Mouse (Mus musculus) heart, postnatal 10 days (tissue): ENCODE measurements around the gene Myof. TPM values are rescaled to one million over a fixed set of nuclear protein-coding genes. Genes with fewer than 3 reads are reported as not detected.

ENCODE experiments used
- DNase-seq, 2 experiments: peaks; one replicate each; pipeline ENCODE4 v3.0.0; 2021
- intact Hi-C: fragments of 180-260 bp; cut with DNase I; formaldehyde crosslinking; loops from one replicate; pipeline ENCODE4 v1.15.1; 2025
- total RNA-seq, 2 experiments: library from RNA; stranded (reverse); gene quantifications; 2 replicates each; pipeline ENCODE4 v1.2.3; 2021

The Myof gene
- total RNA-seq, 2 experiments from 2014 or later, result 14.9 to 15.7 TPM

DNA sequence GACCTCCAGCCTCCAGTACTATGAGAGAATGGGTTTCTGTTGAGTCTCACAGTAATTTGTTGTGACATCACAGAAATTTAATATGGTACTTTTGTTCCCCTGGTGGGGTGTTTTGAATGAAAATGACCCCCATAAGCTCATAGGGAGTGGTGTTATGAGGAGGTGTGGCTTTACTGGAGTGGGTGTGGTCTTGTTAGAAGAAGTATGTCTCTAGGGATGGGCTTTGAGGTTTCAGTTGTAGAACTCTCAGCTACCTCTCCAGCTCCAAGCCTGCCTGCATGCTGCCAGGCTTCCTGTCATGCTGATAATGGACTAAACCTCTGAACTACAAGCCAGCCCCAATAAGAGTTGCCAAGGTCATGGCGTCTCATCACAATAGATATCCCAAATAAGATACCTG, 6.3 kb upstream of the Myof start:
- intact Hi-C loops, result loop anchor here (10.0 kb wide), 1 partner anchor 345 kb away; no protein-coding TSS in a partner anchor
- no peak for DNase-seq

DNA sequence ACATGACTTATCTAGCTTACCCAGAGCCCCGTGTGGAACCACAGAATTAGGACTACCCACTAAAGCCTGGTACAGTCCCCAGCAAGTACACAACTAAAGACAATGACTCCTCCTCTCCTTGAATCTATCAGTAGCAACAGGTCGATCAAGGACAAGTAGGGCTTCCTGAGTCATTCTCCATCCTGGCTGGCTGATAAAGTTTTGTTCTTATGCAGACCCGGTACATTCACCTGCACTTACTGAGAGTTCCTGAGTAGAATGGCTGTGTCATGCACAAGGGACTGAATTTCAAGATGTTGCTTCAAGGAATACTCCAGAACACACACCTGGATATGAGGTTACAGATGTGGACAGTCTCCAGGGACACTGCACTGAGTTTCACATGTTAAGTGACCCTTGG, 1.8 kb upstream of the Myof start:
- intact Hi-C loops, result loop anchor here (10.0 kb wide), 1 partner anchor 340 kb away; no protein-coding TSS in a partner anchor
- no peak for DNase-seq

GRCm38 (mm10) chr19:38042261-38042722, 1.1 kb downstream of the Myof start:
- DNase-seq, result peak in 1 of 2 experiments; percentile 35
- intact Hi-C loops, result loop anchor here (5.0 to 10.0 kb wide), 2 partner anchors 40 to 337 kb away; no protein-coding TSS in a partner anchor

DNA sequence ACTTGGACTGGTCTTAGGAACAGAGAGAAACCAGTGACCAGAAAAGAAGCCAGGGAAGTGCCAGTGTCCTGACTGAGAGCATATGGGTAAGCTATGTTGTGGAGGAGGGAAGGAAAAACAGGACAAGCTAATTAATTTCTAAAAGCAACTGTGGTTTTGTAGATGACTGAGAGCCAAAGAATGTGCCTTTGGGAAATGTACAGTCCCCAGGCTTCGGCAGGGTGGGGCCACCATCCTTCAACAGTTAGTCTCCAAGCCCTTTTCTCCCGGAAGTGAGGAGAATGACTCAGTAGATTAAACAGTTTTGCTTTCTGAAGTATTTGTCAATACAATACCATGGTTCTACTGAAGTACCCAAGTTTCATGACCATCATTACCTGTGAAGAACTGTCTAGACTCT, 5.1 kb downstream of the Myof start:
- intact Hi-C loops, result no loop called here

GRCm38 (mm10) chr19:38035766-38036165, 7.6 kb downstream of the Myof start:
- DNase-seq, result no peak
- intact Hi-C loops, result no loop called here

More for the DNA sequence above, 5.1 kb downstream of the Myof start:
- DNase-seq, result peak in 1 of 2 experiments; percentile 36

GRCm38 (mm10) chr19:38034696-38035095, 8.7 kb downstream of the Myof start:
- intact Hi-C loops, result no loop called here
- no peak for DNase-seq

GRCm38 (mm10) chr19:38033735-38034057, 9.7 kb downstream of the Myof start:
- intact Hi-C loops, result no loop called here
- no peak for DNase-seq

GRCm38 (mm10) chr19:38032993-38033734, 10.2 kb downstream of the Myof start:
- DNase-seq, result no peak
- intact Hi-C loops, result no loop called here

DNA sequence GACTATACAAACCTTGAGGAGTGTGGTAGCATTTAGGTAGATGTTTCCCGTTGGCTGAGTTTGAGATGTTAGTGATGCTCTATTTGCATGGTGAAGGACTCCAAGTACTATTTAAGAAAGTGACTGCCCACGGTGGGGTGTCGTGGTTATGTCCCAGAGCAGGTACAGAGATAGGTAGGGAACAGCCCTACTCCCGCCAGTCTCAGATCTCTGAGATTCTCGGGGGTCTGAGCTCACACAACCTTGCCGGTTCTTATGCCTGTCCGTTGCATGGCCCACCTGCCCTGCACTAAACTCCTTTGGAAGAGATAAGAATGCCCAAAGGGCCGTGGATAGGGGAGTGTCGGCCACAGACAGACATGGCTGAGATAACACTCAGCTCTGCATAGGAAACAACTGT, 12.2 kb downstream of the Myof start:
- DNase-seq, result no peak
- intact Hi-C loops, result no loop called here

GRCm38 (mm10) chr19:38030673-38031137, 12.7 kb downstream of the Myof start:
- intact Hi-C loops, result no loop called here
- DNase-seq, result peak; percentile 62 to 64

DNA sequence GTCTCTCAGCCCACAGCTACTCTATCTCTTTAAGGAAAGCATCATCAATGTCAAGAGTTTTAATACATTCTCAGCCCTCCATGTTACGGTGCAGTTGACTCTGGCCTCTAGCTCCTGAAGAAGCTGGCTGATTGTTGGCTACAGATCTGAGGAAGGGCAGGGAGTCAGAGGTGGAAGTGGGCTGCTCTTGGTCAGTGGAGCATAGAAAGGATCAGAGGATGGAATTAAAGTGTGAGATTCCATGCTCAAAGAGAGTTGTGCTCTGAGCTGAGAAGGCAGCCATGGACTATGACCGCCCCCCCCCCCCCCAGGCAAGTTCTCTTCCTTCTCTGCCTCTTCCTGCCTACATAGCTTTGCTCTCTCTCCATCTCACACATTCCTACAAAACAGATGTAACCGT, 13.5 kb downstream of the Myof start:
- intact Hi-C loops, result no loop called here
- no peak for DNase-seq

GRCm38 (mm10) chr19:38029292-38029691, 14.1 kb downstream of the Myof start:
- intact Hi-C loops, result no loop called here
- no peak for DNase-seq

GRCm38 (mm10) chr19:38027881-38028521, 15.4 kb downstream of the Myof start:
- intact Hi-C loops, result no loop called here
- peak in 1 of 2 experiments; percentile 56 for DNase-seq

GRCm38 (mm10) chr19:38027389-38027788, 16.0 kb downstream of the Myof start:
- intact Hi-C loops, result no loop called here
- DNase-seq, result no peak

DNA sequence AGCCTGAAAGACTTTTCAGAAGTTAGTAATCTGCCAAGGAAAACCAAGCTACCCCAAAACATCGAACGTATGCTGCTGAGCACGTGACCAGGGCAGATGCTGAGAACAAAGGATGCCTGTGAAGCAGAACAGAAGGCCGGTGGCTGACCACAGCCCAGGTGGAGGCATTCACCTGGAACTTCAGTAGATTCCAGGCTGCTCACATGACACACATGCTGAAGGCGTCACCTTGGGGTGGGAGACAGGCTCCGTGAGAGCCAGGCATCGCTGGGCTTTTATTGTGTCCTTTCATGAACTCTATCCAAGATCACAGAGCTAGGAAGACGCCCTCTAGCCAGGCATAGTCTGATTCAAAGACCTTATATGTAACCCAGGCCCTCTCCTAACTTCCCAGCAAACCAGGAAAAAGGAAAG, 17.2 kb downstream of the Myof start:
- intact Hi-C loops, result no loop called here
- DNase-seq, result no peak

DNA sequence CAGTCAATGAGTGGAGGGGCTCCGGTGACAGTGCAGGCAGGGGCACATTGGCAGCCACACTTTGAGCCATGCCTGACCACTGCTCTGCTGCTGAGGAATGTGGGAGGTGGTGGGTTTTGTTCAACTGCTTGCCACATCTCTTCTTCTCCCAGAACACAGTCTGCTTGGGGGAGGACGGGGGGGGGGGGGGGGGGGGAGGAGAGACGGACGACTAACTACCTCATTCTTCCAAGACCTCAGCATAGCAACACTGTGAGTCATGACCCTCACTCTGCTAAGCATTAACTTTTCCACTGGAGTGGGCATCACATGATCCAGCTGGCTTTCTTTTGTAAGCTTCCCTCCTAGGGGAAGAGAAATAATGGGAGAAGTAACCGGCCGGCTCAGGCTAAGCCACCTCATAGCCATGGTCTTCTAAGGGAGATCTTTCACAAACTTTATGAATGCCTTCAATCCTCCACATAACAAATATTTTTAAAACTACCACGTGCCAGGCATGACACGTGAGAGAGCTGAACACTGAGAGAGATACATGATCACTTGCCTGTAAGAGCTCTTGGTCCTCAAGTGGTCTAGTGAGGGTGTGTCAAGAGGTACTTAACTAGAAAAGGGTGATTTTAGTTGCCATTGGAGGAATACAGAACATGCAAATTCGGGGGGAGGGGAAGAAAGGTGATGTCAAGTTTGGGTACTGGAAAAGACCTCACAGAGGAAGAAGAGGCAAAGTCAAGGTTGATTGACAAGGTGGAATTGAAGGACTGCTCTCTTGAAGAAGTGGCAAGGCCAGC, 17.9 kb downstream of the Myof start:
- intact Hi-C loops, result no loop called here
- peak in 1 of 2 experiments; percentile 44 for DNase-seq

DNA sequence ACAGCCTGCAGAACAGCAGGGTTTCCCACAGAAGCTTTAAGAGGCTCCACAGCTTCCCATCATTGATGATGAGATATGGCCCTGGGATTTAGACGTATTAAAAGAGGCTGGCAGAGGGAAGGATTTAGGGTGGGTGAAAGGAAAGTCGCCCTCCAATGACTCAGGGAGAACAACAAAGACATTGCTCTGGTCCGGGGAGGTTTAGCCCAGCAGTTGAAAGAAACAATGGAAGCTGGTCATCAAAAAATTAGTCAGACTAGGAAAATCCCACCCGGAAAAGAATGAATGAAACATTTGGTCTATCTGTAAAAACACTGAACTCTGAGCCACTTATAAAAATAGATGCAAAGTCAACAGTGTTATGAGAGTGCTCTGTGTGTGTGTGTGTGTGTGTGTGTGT, 19.8 kb downstream of the Myof start:
- no peak for DNase-seq
- intact Hi-C loops, result no loop called here

- no peak for DNase-seq
- intact Hi-C loops, result no loop called here
Measured at GRCm38 (mm10) chr19:38022710-38023109, 20.7 kb downstream of the Myof start.

- intact Hi-C loops, result no loop called here
- DNase-seq, result no peak
Measured at GRCm38 (mm10) chr19:38015873-38016254, 27.5 kb downstream of the Myof start.

GRCm38 (mm10) chr19:38015180-38015872, 28.1 kb downstream of the Myof start:
- peak; percentile 61 to 64 for DNase-seq
- intact Hi-C loops, result no loop called here

- intact Hi-C loops, result no loop called here
- no peak for DNase-seq
Measured at GRCm38 (mm10) chr19:38014443-38014842, 28.9 kb downstream of the Myof start.
